17 mouse cellular contexts compared by ENCODE assay signal in genomic region chr6:24037919-24038318, GRCm38 (mm10).
DNase-seq lines count a peak whose midpoint lies in the region; ATAC-seq and TF ChIP-seq lines count a peak whose summit lies in the region.
"Had no signal": no experiment of that assay in that cellular context is flagged by ENCODE, and none has a peak within 500 bp of the region (broad histone marks: within the 10 kb centered on the region; RNA-seq: fewer than 3 reads in every experiment).

No protein-coding gene starts in this region.

- H3K27me3 ChIP-seq in liver, postnatal 0 days (ENCODE audit: insufficient read depth, low read length) = no peaks in the 10 kb centered on the region
- H3K27me3 ChIP-seq in liver, embryonic 11.5 days (replicated peaks; ENCODE audit: control insufficient read depth, insufficient read depth, low read length) = no peaks in the 10 kb centered on the region
- no peaks in the 10 kb centered on the region for H3K27me3 ChIP-seq in small intestine, adult 2 months (ENCODE audit: control insufficient read depth, insufficient read depth, low read length)
- H3K27me3 ChIP-seq: hindbrain, embryonic 12.5 days; intestine, embryonic 15.5 days; megakaryocyte, embryonic 14.5 days had no signal

- TF ChIP-seq EP300 in liver, postnatal 0 days (IDR thresholded peaks at IDR 0.05; ENCODE audit: low read depth) = no peak

- H3K4me1 ChIP-seq in liver, postnatal 0 days (ENCODE audit: insufficient read depth) = no peaks in the 10 kb centered on the region
- no peaks in the 10 kb centered on the region for H3K4me1 ChIP-seq in liver, embryonic 11.5 days (replicated peaks; ENCODE audit: control insufficient read depth, insufficient read depth, low read length)
- no peaks in the 10 kb centered on the region for H3K4me1 ChIP-seq in small intestine, adult 2 months (ENCODE audit: control insufficient read depth, insufficient read depth, insufficient read length, low read length)
- H3K4me1 ChIP-seq: embryonic facial prominence, embryonic 10.5 days; hindbrain, embryonic 12.5 days; intestine, embryonic 15.5 days; limb, embryonic 10.5 days; megakaryocyte, embryonic 14.5 days had no signal

- no peak overlapping the region for H3K9ac ChIP-seq in liver, postnatal 0 days (replicated peaks)
- H3K9ac ChIP-seq in liver, embryonic 11.5 days (ENCODE audit: low read depth, low read length) = no peak overlapping the region
- H3K9ac ChIP-seq: hindbrain, embryonic 12.5 days; intestine, embryonic 15.5 days had no signal

- no peak overlapping the region for H3K27ac ChIP-seq in liver, postnatal 0 days (ENCODE audit: low read depth)
- no peak overlapping the region for H3K27ac ChIP-seq in liver, embryonic 11.5 days (ENCODE audit: low read depth, low read length)
- no peak overlapping the region for H3K27ac ChIP-seq in small intestine, adult 2 months (ENCODE audit: insufficient read depth, low read depth, low read length)
- H3K27ac ChIP-seq: embryonic facial prominence, embryonic 10.5 days; hindbrain, embryonic 12.5 days; intestine, embryonic 15.5 days; limb, embryonic 10.5 days had no signal

- DNase-seq in adrenal gland, postnatal 10 days = peak; percentile 10
- DNase-seq in adrenal gland, postnatal 25 days = no peak
- DNase-seq in liver, postnatal 0 days = no peak
- no peak for DNase-seq in liver, embryonic 11.5 days (ENCODE audit: low spot score)
- no peak for DNase-seq in spleen, postnatal 14 days (ENCODE audit: low spot score in 2 of 2)
- DNase-seq: cerebellum, adult 9-11 months; gastrocnemius, postnatal 14 days; right cerebral cortex, postnatal 14 days had no signal

- 0 out of 2 replicates have a peak, but pooled peaks have one; percentile 13 for TF ChIP-seq CTCF in liver, postnatal 0 days (IDR thresholded peaks at IDR 0.05; ENCODE audit: low read depth)
- peak; percentile 42; the same call in 1 of the 2 replicates for TF ChIP-seq CTCF in small intestine, adult 2 months (IDR thresholded peaks at IDR 0.05; ENCODE audit: extremely low read depth, insufficient read length, insufficient replicate concordance, low read depth, low read length)

- ATAC-seq in liver, postnatal 0 days = no peak
- no peak for ATAC-seq in liver, embryonic 11.5 days (replicated peaks; ENCODE audit: low FRiP score)
- 0 out of 2 replicates have a peak, but pooled peaks have one; percentile 39 for ATAC-seq in common myeloid progenitor, adult 5-6 weeks (replicated peaks; ENCODE audit: low read depth, poor library complexity, severe bottlenecking)
- no peak for ATAC-seq in erythroblast, adult 5-6 weeks (replicated peaks; ENCODE audit: low FRiP score, poor library complexity, severe bottlenecking)
- ATAC-seq: intestine, embryonic 15.5 days had no signal

- no peak overlapping the region for H3K4me3 ChIP-seq in liver, postnatal 0 days (ENCODE audit: low read depth, low read length)
- no peak overlapping the region for H3K4me3 ChIP-seq in liver, embryonic 11.5 days (ENCODE audit: low read depth, low read length)
- H3K4me3 ChIP-seq in small intestine, adult 2 months (ENCODE audit: low read depth, low read length) = no peak overlapping the region
- H3K4me3 ChIP-seq: embryonic facial prominence, embryonic 10.5 days; hindbrain, embryonic 12.5 days; intestine, embryonic 15.5 days; limb, embryonic 10.5 days; megakaryocyte, embryonic 14.5 days had no signal

- TF ChIP-seq POLR2A in small intestine, adult 2 months (IDR thresholded peaks at IDR 0.05; ENCODE audit: low read depth, low read length) = no peak

- no peak overlapping the region for H3K4me2 ChIP-seq in liver, postnatal 0 days (ENCODE audit: low read depth, low read length)
- no peak overlapping the region for H3K4me2 ChIP-seq in liver, embryonic 11.5 days
- H3K4me2 ChIP-seq: heart, embryonic 11.5 days; hindbrain, embryonic 12.5 days; intestine, embryonic 15.5 days had no signal

- WGBS in liver, postnatal 0 days (ENCODE audit: insufficient replicate concordance) = 68% methylated on average over 3 of the region's 3 CpGs
- 83% methylated on average over 3 of the region's 3 CpGs for whole genome bisulfite sequencing in liver, embryonic 11.5 days
- WGBS in small intestine, adult 2 months = 71% methylated on average over 3 of the region's 3 CpGs

- no peaks in the 10 kb centered on the region for H3K36me3 ChIP-seq in liver, postnatal 0 days (replicated peaks; ENCODE audit: insufficient read depth, low read length)
- no peaks in the 10 kb centered on the region for H3K36me3 ChIP-seq in liver, embryonic 11.5 days (ENCODE audit: control insufficient read depth, insufficient read depth, low read length)
- no peaks in the 10 kb centered on the region for H3K36me3 ChIP-seq in small intestine, adult 2 months (ENCODE audit: control insufficient read depth, insufficient read depth, low read length)
- H3K36me3 ChIP-seq: embryonic facial prominence, embryonic 10.5 days; hindbrain, embryonic 12.5 days; intestine, embryonic 15.5 days; limb, embryonic 10.5 days had no signal

- no peaks in the 10 kb centered on the region for H3K9me3 ChIP-seq in liver, postnatal 0 days (ENCODE audit: low read length)
- H3K9me3 ChIP-seq in liver, embryonic 11.5 days (ENCODE audit: control insufficient read depth, low read length) = no peaks in the 10 kb centered on the region
- H3K9me3 ChIP-seq: embryonic facial prominence, embryonic 10.5 days; hindbrain, embryonic 12.5 days; intestine, embryonic 15.5 days; limb, embryonic 10.5 days; megakaryocyte, embryonic 14.5 days had no signal
